Mouse (Mus musculus) ES-E14 (cell line): ENCODE results near the gene Dctpp1.

Experiments used
- HCFC1 ChIP-seq: IDR thresholded peaks from 2 replicates; pipeline ENCODE4 v1.6.1; 2012; ENCODE audit warnings: low read length, inconsistent platforms, borderline replicate concordance; ENCODE audit not compliant: insufficient read depth
- MAFK ChIP-seq: IDR thresholded peaks from 2 replicates; pipeline ENCODE4 v1.6.1; 2014; ENCODE audit warnings: mild to moderate bottlenecking, low read depth, low read length, inconsistent platforms; ENCODE audit not compliant: insufficient read depth
- ZC3H11A ChIP-seq: IDR thresholded peaks from 2 replicates; pipeline ENCODE4 v1.6.1; 2012; ENCODE audit warnings: low read depth, mild to moderate bottlenecking, inconsistent platforms, low read length, borderline replicate concordance
- ZNF384 ChIP-seq: IDR thresholded peaks from 2 replicates; pipeline ENCODE4 v1.6.1; 2012; ENCODE audit warnings: low read depth, low read length, inconsistent platforms

DNA sequence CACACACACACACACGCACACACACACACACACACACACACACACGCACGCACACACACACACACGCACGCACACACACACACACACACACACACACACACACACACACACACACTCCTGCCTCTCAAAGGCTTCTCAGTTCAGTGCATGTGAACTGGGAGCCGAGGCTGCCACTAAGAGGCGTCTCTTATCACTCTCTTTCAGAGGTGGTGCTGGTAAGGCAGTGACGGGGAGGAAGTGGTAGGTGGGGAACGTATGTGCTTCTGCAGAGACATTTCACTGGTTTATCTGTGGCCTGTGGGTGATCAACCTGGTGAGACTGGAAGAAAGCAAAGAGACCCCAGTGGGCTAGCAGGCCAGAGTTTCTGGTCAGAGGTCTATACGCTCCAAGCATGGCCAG is 24.6 kb upstream of the Dctpp1 start:
- TF ChIP-seq MAFK (no peak), HCFC1 (no peak), ZC3H11A (no peak), ZNF384 (no peak)
